Mouse (Mus musculus) small intestine, adult 2 months (tissue): ENCODE measurements around the gene Hist1h3d. TPM values are rescaled to one million over a fixed set of nuclear protein-coding genes. Genes with fewer than 3 reads are reported as not detected.
A peak's percentile ranks its signal among the peaks of the same experiment; 100 is the strongest.

Experiments
- H3K27ac ChIP-seq: fragments of 200-500 bp; 2 replicates; pipeline ENCODE4 v1.5.1; 2012; ENCODE audit warnings: low read depth, low read length, control low read depth, inconsistent platforms; ENCODE audit not compliant: insufficient read depth
- H3K27me3 ChIP-seq: fragments of 200-500 bp; 2 replicates; pipeline ENCODE4 v1.6.1; 2012; ENCODE audit warnings: mild to moderate bottlenecking, moderate library complexity, low read length, inconsistent platforms; ENCODE audit not compliant: control insufficient read depth, insufficient read depth
- H3K36me3 ChIP-seq: fragments of 200-500 bp; 2 replicates; pipeline ENCODE4 v1.6.1; 2012; ENCODE audit warnings: mild to moderate bottlenecking, low read length, control low read depth, inconsistent platforms; ENCODE audit not compliant: control insufficient read depth, insufficient read depth
- H3K4me1 ChIP-seq: fragments of 200-500 bp; 2 replicates; pipeline ENCODE4 v1.6.1; 2012; ENCODE audit warnings: low read length, inconsistent platforms, mixed read lengths; ENCODE audit not compliant: control insufficient read depth, insufficient read depth, insufficient read length
- H3K4me3 ChIP-seq: fragments of 200-500 bp; 2 replicates; pipeline ENCODE4 v1.5.1; 2012; ENCODE audit warnings: low read depth, mild to moderate bottlenecking, control low read depth, inconsistent platforms, low read length, moderate library complexity
- CTCF ChIP-seq: fragments of 200-500 bp; IDR thresholded peaks from 2 replicates; pipeline ENCODE4 v1.5.1; 2012; ENCODE audit warnings: low read depth, mild to moderate bottlenecking, control low read depth, inconsistent platforms, low read length, moderate library complexity, mixed read lengths; ENCODE audit not compliant: insufficient replicate concordance, insufficient read length; ENCODE audit errors: extremely low read depth
- POLR2A ChIP-seq: fragments of 200-500 bp; IDR thresholded peaks from 2 replicates; pipeline ENCODE4 v1.6.1; 2012; ENCODE audit warnings: low read depth, mild to moderate bottlenecking, control low read depth, inconsistent platforms, low read length, moderate library complexity
- WGBS: fragments of 180-500 bp; shearing (Covaris S2); methylation state at CpG from one replicate; pipeline ENCODE4 v1.1.7; 2018; 5-methylcytosine and 5-hydroxymethylcytosine counted together
- polyA plus RNA-seq: library from polyadenylated mRNA; depleted of rRNA; stranded (reverse); fragments of >200 nt; gene quantifications from 2 replicates; pipeline ENCODE4 v1.2.3, GENCODE M21; 2012; rRNA removed

Gene Hist1h3d
- polyA plus RNA-seq: 11.5 and 24.2 TPM in 2 replicates

DNA sequence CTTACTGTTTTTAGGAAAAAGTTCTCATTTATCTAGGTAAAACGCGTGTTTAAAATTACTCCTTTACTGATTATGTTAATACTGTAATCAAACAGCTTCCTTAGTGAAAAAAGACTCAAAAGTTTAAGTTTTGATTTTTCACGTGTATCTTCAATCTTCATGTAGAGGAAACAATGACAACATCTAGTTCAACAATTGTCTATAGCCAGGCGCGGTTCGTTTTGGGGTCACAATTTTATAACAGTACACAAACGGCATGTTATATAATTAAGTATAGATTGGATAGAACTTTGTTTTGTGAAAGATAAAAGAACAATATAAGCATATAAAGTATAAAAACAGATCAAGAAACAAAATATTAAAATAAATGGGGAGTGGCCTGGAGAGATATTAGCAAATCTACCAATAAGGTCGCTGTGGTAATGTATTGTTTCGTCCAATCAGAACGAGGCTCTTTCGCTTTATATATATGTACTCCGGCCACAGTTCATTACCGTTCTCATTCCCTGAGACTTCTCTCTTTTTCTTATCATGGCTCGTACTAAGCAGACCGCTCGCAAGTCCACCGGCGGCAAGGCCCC is at the start of gene Hist1h3d:
Gene Hist1h3d (plus strand): TSS at position 493 of the 581 bp plus-strand sequence.
- H3K36me3 ChIP-seq: no peaks in the 10 kb centered on the region
- 1% methylated on average over 18 of the region's 18 CpGs for WGBS
- H3K27ac ChIP-seq: peak within 1 kb of the TSS; percentile 79
- TF ChIP-seq CTCF (no peak), POLR2A (no peak)
- no peaks in the 10 kb centered on the region for H3K27me3 ChIP-seq
- peak within 1 kb of the TSS; percentile 73 for H3K4me3 ChIP-seq
- H3K4me1 ChIP-seq: no peaks in the 10 kb centered on the region

DNA sequence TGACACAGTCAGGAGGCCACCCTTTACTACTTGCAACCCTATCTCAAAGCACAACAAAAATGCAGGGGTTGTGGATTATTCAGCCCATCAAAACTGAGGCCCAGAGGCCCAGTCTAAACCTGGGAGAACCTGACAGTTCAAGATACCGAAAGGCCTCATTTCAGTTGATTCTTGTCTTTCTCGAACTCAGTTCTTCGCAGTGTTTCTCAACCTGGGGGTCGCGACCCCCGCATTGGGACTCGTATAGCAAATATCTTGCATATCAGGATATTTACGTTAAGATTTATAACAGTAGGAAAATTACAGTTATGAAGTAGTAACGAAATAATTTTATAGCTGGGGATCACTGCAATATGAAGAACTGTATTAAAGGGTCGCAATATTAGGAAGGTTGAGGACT is 49.7 kb upstream of the Hist1h3d start:
- 11% methylated on average over 10 of the region's 10 CpGs for WGBS
- no peaks in the 10 kb centered on the region for H3K36me3 ChIP-seq
- no peaks in the 10 kb centered on the region for H3K4me1 ChIP-seq
- no peak overlapping the region for H3K27ac ChIP-seq
- no peak for TF ChIP-seq POLR2A
- no peak for TF ChIP-seq CTCF
- no peak overlapping the region for H3K4me3 ChIP-seq
- H3K27me3 ChIP-seq: no peaks in the 10 kb centered on the region

DNA sequence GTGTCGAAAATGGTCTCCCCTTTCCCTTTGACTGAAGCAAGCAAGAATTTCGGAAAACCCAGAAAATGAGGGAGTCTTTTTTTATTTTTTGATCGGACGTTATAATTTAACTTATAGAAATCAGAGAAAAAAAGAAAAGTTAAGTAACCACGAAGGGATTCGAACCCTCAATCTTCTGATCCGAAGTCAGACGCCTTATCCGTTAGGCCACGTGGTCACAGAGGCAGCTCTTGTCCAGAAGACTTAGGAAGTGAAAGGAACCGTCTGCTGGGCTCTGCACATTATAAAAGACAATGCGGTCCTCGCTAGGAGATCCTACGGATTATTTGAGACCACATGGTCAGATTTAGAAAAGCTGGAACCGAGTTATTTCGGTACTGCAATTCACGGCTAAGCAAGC is 49.3 kb upstream of the Hist1h3d start:
- Histone ChIP-seq H3K4me1 (no peaks in the 10 kb centered on the region), H3K27ac (no peak overlapping the region), H3K4me3 (no peak overlapping the region), H3K36me3 (no peaks in the 10 kb centered on the region), H3K27me3 (no peaks in the 10 kb centered on the region)
- 2% methylated on average over 17 of the region's 17 CpGs for WGBS
- no peak for TF ChIP-seq CTCF
- no peak for TF ChIP-seq POLR2A

DNA sequence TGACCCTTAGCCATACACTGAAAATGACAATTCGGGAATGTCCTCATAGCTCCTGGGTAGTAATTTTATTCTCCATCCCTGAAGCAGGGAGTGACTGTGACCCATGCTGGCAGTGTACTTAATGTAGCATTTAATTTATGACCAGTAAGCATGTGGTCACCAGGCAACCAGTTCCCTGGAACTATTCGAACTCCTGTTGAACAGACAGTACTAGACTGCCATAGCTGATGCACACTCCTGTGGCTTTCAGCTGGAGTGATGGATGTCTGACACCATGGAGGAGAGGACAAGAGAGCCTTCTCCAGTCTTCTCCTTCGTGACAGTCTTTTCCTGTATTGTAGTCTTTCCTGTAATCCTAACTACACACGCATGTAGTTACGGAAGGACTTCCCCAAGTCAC is 46.6 kb upstream of the Hist1h3d start:
- WGBS: 89% methylated on average over 5 of the region's 5 CpGs

GRCm38 (mm10) chr13:23529480-23530165 is 45.9 kb upstream of the Hist1h3d start:
- Histone ChIP-seq H3K36me3 (no peaks in the 10 kb centered on the region), H3K4me3 (no peak overlapping the region), H3K27ac (no peak overlapping the region), H3K27me3 (no peaks in the 10 kb centered on the region), H3K4me1 (peaks cover 3% of the 10 kb centered on the region; the same call in 1 of the 2 replicates)
- 21% methylated on average over 2 of the region's 2 CpGs for WGBS
- TF ChIP-seq POLR2A (no peak), CTCF (no peak)

More for the DNA sequence above, 46.6 kb upstream of the Hist1h3d start:
- Histone ChIP-seq H3K4me3 (no peak overlapping the region), H3K27ac (no peak overlapping the region), H3K4me1 (no peaks in the 10 kb centered on the region; the same call in 1 of the 2 replicates), H3K36me3 (no peaks in the 10 kb centered on the region), H3K27me3 (no peaks in the 10 kb centered on the region)
- TF ChIP-seq POLR2A (no peak), CTCF (no peak)

- H3K27me3 ChIP-seq: no peaks in the 10 kb centered on the region
- under 1% methylated on average over 20 of the region's 20 CpGs for WGBS
- no peaks in the 10 kb centered on the region for H3K36me3 ChIP-seq
- TF ChIP-seq POLR2A (no peak), CTCF (no peak)
- peak overlapping the region; percentile 99 for H3K27ac ChIP-seq
- H3K4me3 ChIP-seq: peak overlapping the region; percentile 66
- H3K4me1 ChIP-seq: peaks cover 4% of the 10 kb centered on the region; the same call in 1 of the 2 replicates
Measured at GRCm38 (mm10) chr13:23530181-23530900, 45.2 kb upstream of the Hist1h3d start.
